Mouse (Mus musculus) C3H10T1/2 (cell line): ENCODE measurements around the gene Olfr476. TPM values are rescaled to one million over a fixed set of nuclear protein-coding genes. Genes with fewer than 3 reads are reported as not detected.

Source experiments
- polyA plus RNA-seq, 2 experiments: library from polyadenylated mRNA; unstranded; fragments of >200 nt; fragmentation: generic; extraction: Trizol; gene quantifications; one replicate each; pipeline ENCODE4 v1.2.1; 2012; ENCODE audit warnings: missing spikeins in 2 of 2

The Olfr476 gene
- not detected for polyA plus RNA-seq

DNA sequence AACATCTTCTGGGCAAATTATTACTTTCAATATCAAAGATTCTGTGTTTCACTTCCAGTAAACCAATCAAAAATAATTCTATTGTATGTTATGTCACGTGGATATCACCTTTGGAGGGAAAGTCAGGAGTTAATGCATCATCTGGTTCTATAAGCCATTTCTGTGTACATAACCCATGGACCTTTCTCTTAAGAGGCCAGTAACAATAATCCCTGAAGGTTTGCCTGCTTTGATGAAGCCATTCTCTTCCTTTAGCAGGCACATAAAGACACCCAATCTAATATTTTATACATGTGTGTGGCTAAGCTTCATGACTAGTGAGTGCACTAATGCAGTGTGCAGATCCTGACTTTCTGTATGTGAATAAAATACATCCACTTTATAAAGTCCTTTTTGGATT is at the start of gene Olfr476:
TSS of gene Olfr476 (plus strand) at position 301 of the 400 bp plus-strand sequence.

GRCm38 (mm10) chr7:107930146-107930545 is 34.5 kb upstream of the Olfr476 start, which contains the start of gene Olfr473:
Olfr473 (plus strand) TSS chr7:107930446.

DNA sequence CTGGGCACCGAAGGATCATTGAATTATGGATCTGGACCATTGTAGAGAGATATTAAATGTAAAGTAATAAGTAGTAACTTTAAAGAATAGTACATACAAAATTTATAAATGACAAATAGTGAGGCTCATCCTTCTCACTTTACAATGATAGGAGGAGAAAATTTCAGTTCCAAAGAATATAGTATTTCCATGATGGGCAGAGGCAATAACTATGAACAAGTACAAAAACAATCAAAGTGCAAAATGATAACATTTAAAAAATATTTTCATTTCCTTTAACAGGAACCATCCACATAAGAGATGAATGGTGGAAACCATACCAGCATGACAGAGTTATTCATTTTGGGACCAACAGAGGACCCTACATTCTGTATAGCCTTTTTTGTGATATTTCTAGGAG is 10.3 kb upstream of the Olfr476 start, which contains the start of gene Olfr474:
TSS of gene Olfr474 (plus strand) at position 301 of the 400 bp plus-strand sequence.

DNA sequence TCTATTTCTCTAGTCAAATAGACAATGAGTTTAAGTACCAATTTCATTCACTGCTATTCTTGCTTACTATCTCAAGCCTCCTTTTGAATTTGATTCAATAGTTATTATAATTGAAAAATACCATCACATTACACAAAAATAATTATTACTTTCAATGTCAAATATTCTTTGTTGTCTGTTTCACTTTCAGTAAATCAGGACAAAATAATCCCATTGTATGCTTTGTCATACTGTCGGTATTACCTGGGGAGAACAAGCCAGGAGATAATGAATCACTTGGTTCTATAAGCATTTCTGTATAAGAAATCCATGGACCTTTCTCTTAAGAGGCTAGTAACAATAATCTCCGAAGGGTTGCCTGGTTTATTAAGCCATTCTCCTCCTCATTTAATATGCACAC is 21.8 kb downstream of the Olfr476 start, which contains the start of gene Olfr477:
TSS of gene Olfr477 (plus strand) at position 301 of the 400 bp plus-strand sequence.

Other genes with a start within 250 kb of the Olfr476 start
- not detected for gene Cyb5r2, start 206.8 kb upstream of the Olfr476 start, polyA plus RNA-seq
- gene Ovch2, start 163.6 kb upstream of the Olfr476 start, polyA plus RNA-seq: under 1 TPM in 1 of 2 experiments, not detected in 1; 0.02 TPM
- gene Olfr467, start 152.5 kb upstream of the Olfr476 start, polyA plus RNA-seq: not detected
- gene Olfr469, start 139.3 kb upstream of the Olfr476 start, polyA plus RNA-seq: not detected
- not detected for gene Olfr470, start 117.3 kb upstream of the Olfr476 start, polyA plus RNA-seq
- not detected for gene Olfr472, start 66.9 kb upstream of the Olfr476 start, polyA plus RNA-seq
- not detected for gene Olfr473, start 34.4 kb upstream of the Olfr476 start, polyA plus RNA-seq
- not detected for gene Olfr474, start 10.2 kb upstream of the Olfr476 start, polyA plus RNA-seq
- not detected for gene Olfr477, start 21.9 kb downstream of the Olfr476 start, polyA plus RNA-seq
- not detected for gene Olfr478, start 69.2 kb downstream of the Olfr476 start, polyA plus RNA-seq
- gene Olfr479, start 85.9 kb downstream of the Olfr476 start, polyA plus RNA-seq: not detected
- gene Olfr480, start 102.5 kb downstream of the Olfr476 start, polyA plus RNA-seq: not detected
- gene Olfr481, start 115.1 kb downstream of the Olfr476 start, polyA plus RNA-seq: not detected
- under 1 TPM in 1 of 2 experiments, not detected in 1; 0.02 TPM for gene Olfr482, start 132.8 kb downstream of the Olfr476 start, polyA plus RNA-seq
- gene Olfr483, start 136.0 kb downstream of the Olfr476 start, polyA plus RNA-seq: not detected
- gene Olfr484, start 162.6 kb downstream of the Olfr476 start, polyA plus RNA-seq: not detected
- not detected for gene Olfr485, start 195.1 kb downstream of the Olfr476 start, polyA plus RNA-seq
- not detected for gene Olfr486, start 207.9 kb downstream of the Olfr476 start, polyA plus RNA-seq
- gene Olfr487, start 249.8 kb downstream of the Olfr476 start, polyA plus RNA-seq: not detected